Mouse (Mus musculus) kidney, postnatal 0 days (tissue): ENCODE measurements around the gene Arid1b. TPM values are rescaled to one million over a fixed set of nuclear protein-coding genes. Genes with fewer than 3 reads are reported as not detected.
A peak's percentile ranks its signal among the peaks of the same experiment; 100 is the strongest.

ENCODE experiments used
- ATAC-seq: fragments of 200-750 bp; cut with Nextera tagmentation; replicated peaks from 2 replicates; pipeline ENCODE4 v1.8.0; 2017; ENCODE audit warnings: low read depth, moderate number of reproducible peaks, moderate TSS enrichment, moderate library complexity; ENCODE audit not compliant: low FRiP score
- DNase-seq: peaks from one replicate; pipeline ENCODE4 v3.0.0-alpha.2; 2016; ENCODE audit warnings: low spot score
- H3K27ac ChIP-seq: fragments of 300-500 bp; sonication (generic); 2 replicates; pipeline ENCODE4 v1.5.1; 2014; ENCODE audit warnings: mild to moderate bottlenecking
- H3K27me3 ChIP-seq: fragments of 300-500 bp; sonication (generic); 2 replicates; pipeline ENCODE4 v1.6.1; 2014; ENCODE audit warnings: low read length, mixed read lengths; ENCODE audit not compliant: insufficient read depth
- H3K36me3 ChIP-seq: fragments of 300-500 bp; sonication (generic); 2 replicates; pipeline ENCODE4 v1.6.1; 2014; ENCODE audit warnings: low read length, mixed read lengths; ENCODE audit not compliant: insufficient read depth
- H3K4me1 ChIP-seq: fragments of 300-500 bp; sonication (generic); replicated peaks from 2 replicates; pipeline ENCODE4 v1.6.1; 2014; ENCODE audit warnings: antibody characterized with exemption, low read length, mixed read lengths; ENCODE audit not compliant: insufficient read depth
- H3K4me2 ChIP-seq: fragments of 300-500 bp; sonication (generic); 2 replicates; pipeline ENCODE4 v1.6.1; 2014; ENCODE audit warnings: mild to moderate bottlenecking, low read length, moderate library complexity, mixed read lengths
- H3K4me3 ChIP-seq: fragments of 300-500 bp; sonication (generic); replicated peaks from 2 replicates; pipeline ENCODE4 v1.5.1; 2014; ENCODE audit warnings: low read depth, low read length
- H3K9ac ChIP-seq: fragments of 300-500 bp; sonication (generic); 2 replicates; pipeline ENCODE4 v1.6.1; 2014; ENCODE audit warnings: low read depth, low read length
- H3K9me3 ChIP-seq: fragments of 300-500 bp; sonication (generic); replicated peaks from 2 replicates; pipeline ENCODE4 v1.6.1; 2016; ENCODE audit warnings: low read length, inconsistent platforms, mixed read lengths
- CTCF ChIP-seq: IDR thresholded peaks from 2 replicates; pipeline ENCODE4 v1.5.1; 2016; ENCODE audit warnings: antibody characterized with exemption, low read depth, mild to moderate bottlenecking, moderate library complexity
- WGBS: fragments of 180-500 bp; shearing (Covaris S2); extraction: QIAGEN DNeasy Blood & Tissue Kit; methylation state at CpG from one replicate; pipeline ENCODE4 v1.1.7; 2014; 5-methylcytosine and 5-hydroxymethylcytosine counted together
- polyA plus RNA-seq: library from polyadenylated mRNA; unstranded; fragments of >200 nt; fragmentation: Nextera tagmentation; extraction: Ambion mirVana; gene quantifications from 2 replicates; pipeline ENCODE4 v1.2.1, GENCODE M21; 2015

The Arid1b gene
- polyA plus RNA-seq, 1 experiment from 2014 or later: 9.2 TPM

- TF ChIP-seq CTCF: no peak
- Histone ChIP-seq H3K36me3 (no peaks in the 10 kb centered on the region), H3K4me1 (peaks cover 25% of the 10 kb centered on the region; the same call in 1 of the 2 replicates), H3K27ac (peak overlapping the region; percentile 43), H3K9ac (no peak overlapping the region), H3K4me3 (no peak overlapping the region), H3K27me3 (no peaks in the 10 kb centered on the region), H3K4me2 (peak overlapping the region; percentile 21), H3K9me3 (no peaks in the 10 kb centered on the region)
- no peak for DNase-seq
- 12% methylated on average over 8 of the region's 8 CpGs for WGBS
- no peak for ATAC-seq
Measured at GRCm38 (mm10) chr17:5139553-5139952, 145.4 kb downstream of the Arid1b start.

GRCm38 (mm10) chr17:5143735-5144439, 149.8 kb downstream of the Arid1b start:
- no peaks in the 10 kb centered on the region for H3K36me3 ChIP-seq
- H3K9ac ChIP-seq: no peak overlapping the region
- H3K9me3 ChIP-seq: no peaks in the 10 kb centered on the region
- no peak overlapping the region for H3K27ac ChIP-seq
- no peaks in the 10 kb centered on the region for H3K27me3 ChIP-seq
- H3K4me3 ChIP-seq: no peak overlapping the region
- WGBS: 82% methylated on average over 6 of the region's 6 CpGs
- ATAC-seq: no peak
- TF ChIP-seq CTCF: no peak
- DNase-seq: no peak
- 0 out of 2 replicates have a peak, but pooled peaks cover 13% of the 10 kb centered on the region for H3K4me1 ChIP-seq
- no peak overlapping the region for H3K4me2 ChIP-seq

GRCm38 (mm10) chr17:5150660-5151063, 156.5 kb downstream of the Arid1b start:
- Histone ChIP-seq H3K27me3 (no peaks in the 10 kb centered on the region), H3K36me3 (no peaks in the 10 kb centered on the region), H3K4me2 (no peak overlapping the region), H3K9ac (no peak overlapping the region), H3K4me3 (no peak overlapping the region), H3K27ac (0 out of 2 replicates have a peak overlapping the region, but pooled peaks have one; percentile 36), H3K4me1 (peaks cover 8% of the 10 kb centered on the region), H3K9me3 (no peaks in the 10 kb centered on the region)
- 53% methylated on average over 7 of the region's 7 CpGs for WGBS
- no peak for TF ChIP-seq CTCF
- DNase-seq: no peak
- peak; percentile 40; the same call in 1 of the 2 replicates for ATAC-seq

GRCm38 (mm10) chr17:5151852-5152251, 157.7 kb downstream of the Arid1b start:
- H3K4me3 ChIP-seq: no peak overlapping the region
- no peak for TF ChIP-seq CTCF
- ATAC-seq (no peak), DNase-seq (no peak)
- no peak overlapping the region for H3K4me2 ChIP-seq
- 63% methylated on average over 11 of the region's 11 CpGs for WGBS
- peaks cover 12% of the 10 kb centered on the region for H3K4me1 ChIP-seq
- H3K36me3 ChIP-seq: no peaks in the 10 kb centered on the region
- H3K9me3 ChIP-seq: no peaks in the 10 kb centered on the region
- no peak overlapping the region for H3K9ac ChIP-seq
- no peaks in the 10 kb centered on the region for H3K27me3 ChIP-seq
- H3K27ac ChIP-seq: no peak overlapping the region

GRCm38 (mm10) chr17:5153461-5153860, 159.3 kb downstream of the Arid1b start:
- no peak for TF ChIP-seq CTCF
- H3K9me3 ChIP-seq: no peaks in the 10 kb centered on the region
- no peaks in the 10 kb centered on the region for H3K27me3 ChIP-seq
- no peak overlapping the region for H3K4me3 ChIP-seq
- no peaks in the 10 kb centered on the region for H3K36me3 ChIP-seq
- peaks cover 12% of the 10 kb centered on the region for H3K4me1 ChIP-seq
- no peak overlapping the region for H3K27ac ChIP-seq
- no peak overlapping the region for H3K4me2 ChIP-seq
- H3K9ac ChIP-seq: no peak overlapping the region
- no peak for ATAC-seq
- no peak for DNase-seq
- WGBS: 52% methylated on average over 2 of the region's 2 CpGs

- no peaks in the 10 kb centered on the region for H3K36me3 ChIP-seq
- no peak overlapping the region for H3K4me2 ChIP-seq
- H3K4me3 ChIP-seq: no peak overlapping the region
- H3K4me1 ChIP-seq: peaks cover 12% of the 10 kb centered on the region
- H3K9ac ChIP-seq: no peak overlapping the region
- no peak for ATAC-seq
- H3K27ac ChIP-seq: no peak overlapping the region
- no peaks in the 10 kb centered on the region for H3K9me3 ChIP-seq
- no peak for TF ChIP-seq CTCF
- no peak for DNase-seq
- WGBS: 55% methylated on average over 6 of the region's 6 CpGs
- no peaks in the 10 kb centered on the region for H3K27me3 ChIP-seq
Measured at GRCm38 (mm10) chr17:5154322-5154721, 160.2 kb downstream of the Arid1b start.
